Mouse (Mus musculus): ENCODE measurements at regions not wholly inside any gene's neighbourhood (a gene's known extent, or its start where the extent isn't known, plus 50 kb on each side); places are given as distances from the start of the nearest gene placed in this dataset.

DNA sequence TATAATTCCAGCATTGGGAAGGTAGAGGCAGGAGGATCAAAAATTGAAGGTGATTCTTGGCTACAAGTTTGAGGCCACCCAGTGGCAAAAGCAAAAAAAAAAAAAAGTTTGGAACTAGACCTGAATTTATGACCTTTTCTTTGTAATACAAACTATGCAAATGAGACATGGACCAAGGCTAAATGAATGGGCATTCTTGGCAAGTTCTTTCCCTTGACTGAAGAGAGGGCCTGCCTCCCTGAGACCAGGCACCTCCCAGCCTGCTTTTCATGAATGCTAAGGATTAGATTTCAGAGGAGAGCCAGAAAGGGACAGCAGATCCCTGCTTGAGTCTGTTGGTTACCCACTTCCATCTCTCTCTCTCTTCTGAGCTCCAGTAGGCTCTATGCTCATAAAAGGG, 97.8 kb upstream of the Arntl start:
- no peak for ATAC-seq (ENCODE audit: poor library complexity, severe bottlenecking)

DNA sequence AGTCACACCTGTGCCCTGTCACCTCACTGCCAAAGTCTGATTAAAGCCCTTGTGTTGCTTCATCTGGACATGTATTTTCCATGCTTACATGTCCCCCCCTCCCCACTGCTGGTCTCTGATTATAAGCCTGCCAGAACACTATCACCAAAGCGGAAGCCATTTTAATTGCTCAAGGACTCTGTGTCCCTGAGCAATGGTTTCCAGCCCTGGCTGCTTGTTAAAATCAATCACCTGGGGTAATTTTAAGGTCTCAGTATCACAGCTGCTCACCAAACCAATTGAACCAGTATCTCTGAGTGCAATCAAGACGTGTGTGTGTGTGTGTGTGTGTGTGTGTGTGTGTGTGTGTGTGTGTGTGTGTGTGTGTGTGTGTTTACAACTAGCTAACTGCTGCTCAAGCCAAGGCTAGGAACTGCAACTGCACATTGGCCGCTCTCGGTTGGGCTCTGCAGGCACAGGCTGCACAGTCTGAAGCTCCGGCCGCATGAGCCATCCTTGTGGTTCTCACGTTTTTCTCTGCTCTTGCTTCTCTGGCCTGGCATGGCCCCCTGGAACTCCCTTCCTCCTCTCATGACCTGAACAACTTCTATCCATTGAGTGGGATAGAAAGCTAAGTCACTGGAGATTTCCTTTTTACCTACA, 96.3 kb upstream of the Arntl start:
- ATAC-seq (ENCODE audit: poor library complexity, severe bottlenecking), result no peak

DNA sequence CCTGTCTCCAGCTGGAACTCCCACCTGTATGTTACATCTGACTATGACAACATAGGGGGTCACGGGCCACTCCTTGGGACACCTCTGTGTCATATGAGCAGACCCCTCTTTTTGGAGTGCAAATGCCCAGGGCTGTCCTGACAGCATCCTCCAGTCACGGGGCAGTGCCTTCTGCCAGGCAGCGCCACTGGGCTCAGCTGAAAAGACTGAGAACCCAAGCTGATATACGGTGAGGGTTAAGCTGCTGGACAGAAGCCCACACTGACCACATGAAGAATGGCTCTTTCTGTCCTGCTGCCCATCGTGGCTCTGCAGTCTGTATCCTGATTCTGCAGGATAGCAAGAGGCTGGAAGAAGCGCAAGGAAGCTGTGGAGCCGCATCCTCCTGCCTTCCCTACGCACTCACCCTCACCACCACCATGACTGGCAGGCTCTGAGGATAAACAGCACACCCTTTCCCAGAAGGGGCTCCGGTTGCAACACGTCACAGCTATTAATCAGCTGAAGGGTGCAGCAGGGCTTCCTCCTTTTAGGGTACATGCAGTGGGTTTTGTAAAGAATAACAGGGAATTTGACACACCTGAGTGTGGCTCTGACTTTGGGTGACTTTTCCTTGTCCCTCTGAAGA, 93.9 kb upstream of the Arntl start:
- ATAC-seq (ENCODE audit: poor library complexity, severe bottlenecking), result no peak

DNA sequence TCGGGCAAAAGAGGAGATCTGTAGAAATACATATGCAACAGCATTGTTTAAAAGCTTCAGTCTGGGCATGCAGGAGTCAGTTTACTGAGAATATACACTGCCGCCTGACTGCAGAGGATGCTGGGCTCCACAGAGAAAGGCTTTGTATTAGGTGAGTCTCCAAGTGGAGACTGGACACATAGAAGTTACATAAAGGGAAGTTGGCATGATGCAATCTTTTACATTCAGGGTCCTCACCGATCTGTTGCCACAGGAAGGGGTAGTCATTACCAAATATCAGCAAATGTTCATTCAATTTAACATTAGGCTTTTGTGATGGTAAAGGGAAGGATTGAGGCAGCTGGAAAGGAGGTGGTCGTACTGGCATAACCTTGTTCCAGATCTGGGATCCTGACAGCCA, 89.7 kb upstream of the Arntl start:
- peak; percentile 74 for ATAC-seq (ENCODE audit: poor library complexity, severe bottlenecking)

DNA sequence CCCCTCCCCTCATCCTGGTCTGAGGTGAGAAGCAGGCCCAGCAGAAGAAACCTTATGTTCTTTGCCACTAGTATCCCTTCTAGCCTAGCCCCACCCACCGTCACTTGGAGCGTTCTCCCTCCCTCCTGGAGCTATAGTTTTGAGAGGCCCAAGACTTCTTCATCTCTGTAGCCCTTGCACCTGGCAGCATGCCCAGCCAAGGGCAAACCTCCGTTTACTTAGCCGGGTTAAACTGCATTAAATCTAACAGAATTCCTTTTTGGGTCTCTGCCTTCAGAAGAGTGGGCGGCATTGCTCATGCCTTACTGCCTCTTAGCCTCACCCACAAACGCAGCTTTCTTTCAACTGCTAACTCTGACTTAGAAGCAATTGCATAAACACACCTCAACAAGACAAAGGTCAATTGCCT, 85.3 kb upstream of the Arntl start:
- no peak for ATAC-seq (ENCODE audit: poor library complexity, severe bottlenecking)

DNA sequence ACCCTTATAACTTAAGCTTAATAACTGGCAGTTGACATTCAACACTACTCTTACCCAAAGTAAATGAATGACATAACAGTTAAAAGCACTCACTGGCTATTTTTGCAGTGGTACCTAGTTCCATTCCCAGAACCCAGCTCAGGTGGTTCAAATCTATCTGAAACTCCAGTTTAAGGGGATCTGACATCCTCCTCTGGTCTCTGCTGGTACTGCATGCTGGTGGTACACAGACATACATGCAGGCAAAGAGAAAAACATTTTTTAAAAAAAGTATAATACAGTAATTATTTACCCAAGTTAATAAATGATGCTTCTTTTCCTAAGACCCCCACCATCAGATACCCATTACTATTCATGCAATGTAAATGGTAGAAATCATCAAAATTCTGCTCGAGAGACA, 81.3 kb upstream of the Arntl start:
- ATAC-seq (ENCODE audit: poor library complexity, severe bottlenecking), result no peak

DNA sequence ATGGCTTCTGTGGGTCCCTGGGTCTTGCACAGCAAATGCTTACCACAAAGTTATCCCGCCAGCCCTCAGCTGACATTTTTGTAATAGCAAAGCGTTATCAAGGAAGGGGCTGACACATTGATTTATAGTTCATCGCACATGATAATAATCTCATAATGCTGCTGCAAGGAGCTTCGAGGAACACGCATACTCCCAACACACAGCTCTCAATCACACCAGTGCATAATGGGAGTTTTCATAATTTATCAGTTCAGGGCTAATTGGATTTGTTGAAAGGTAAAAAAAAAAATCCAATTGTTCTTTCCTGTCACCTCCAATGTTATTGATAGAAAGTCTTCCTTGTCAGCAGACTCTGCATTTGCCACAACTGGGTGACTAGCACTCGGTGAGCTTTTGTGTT, 76.7 kb upstream of the Arntl start:
- ATAC-seq (ENCODE audit: poor library complexity, severe bottlenecking), result no peak

DNA sequence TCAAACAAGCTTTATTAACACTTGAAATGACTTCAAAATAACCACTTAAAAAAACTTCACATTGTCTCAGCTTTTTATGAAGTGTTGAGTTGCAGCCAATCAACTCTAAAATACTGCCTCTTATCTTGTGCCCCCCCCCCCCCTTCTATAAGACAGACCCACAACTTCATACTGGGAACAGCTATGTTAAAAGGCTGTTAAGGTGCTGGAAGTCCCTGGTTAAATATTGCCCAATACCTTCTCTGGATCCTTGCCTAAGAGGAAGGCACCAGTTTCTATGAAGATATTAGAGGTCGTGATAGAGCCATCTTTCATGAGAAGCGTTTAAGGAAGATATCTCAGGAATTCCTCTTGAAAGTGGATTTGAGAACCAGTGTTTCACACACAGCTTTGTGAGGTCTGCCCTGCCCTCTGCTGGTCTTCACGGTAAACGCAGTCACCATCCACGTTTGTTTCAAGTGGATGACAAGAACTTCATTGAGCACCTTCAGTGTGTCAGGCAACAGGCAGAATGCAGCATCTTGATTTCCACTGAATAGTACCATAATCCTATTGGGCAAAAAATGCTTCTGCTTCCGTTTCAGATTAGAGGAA, 75.2 kb upstream of the Arntl start:
- peak; percentile 87 for ATAC-seq (ENCODE audit: poor library complexity, severe bottlenecking)

DNA sequence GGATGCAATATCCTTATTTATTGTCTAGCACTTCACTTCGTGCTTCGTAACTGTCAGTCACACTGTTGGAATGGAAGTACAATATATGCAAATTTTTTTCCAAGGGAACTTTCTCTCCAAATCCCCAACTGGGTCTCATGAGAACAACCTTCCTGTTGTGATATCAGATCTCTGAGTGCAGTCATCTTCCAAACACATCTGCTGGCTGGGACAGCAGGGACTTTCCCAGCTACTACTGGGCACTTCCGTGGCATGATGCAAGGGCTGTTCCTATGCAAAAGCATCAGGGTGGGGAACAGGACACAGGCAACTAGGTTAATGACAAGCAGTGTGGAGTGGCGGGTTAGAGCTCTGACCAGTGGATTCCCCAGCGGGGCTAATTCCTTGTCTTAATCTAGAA, 73.4 kb upstream of the Arntl start:
- no peak for ATAC-seq (ENCODE audit: poor library complexity, severe bottlenecking)

DNA sequence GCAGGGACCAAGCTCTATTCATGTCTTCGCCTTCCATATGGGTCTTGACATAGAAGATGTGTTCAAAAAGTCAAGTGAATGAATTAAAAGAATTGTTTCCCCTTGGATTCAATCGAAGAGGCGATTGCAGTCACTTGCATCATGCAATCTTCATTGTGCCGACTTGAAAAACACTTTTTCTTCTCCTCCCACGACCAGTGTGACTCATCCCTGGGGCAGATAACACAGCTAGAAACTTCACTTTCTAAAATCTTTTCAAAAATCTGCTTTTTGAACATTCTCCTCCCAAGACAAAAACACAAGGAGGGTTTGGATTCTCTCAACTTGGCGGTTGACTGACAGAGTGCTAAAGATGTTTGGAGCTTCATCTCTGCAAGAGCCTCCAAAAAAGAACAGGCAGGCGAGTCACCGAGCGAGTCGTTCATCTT, 67.2 kb upstream of the Arntl start:
- ATAC-seq (ENCODE audit: poor library complexity, severe bottlenecking), result no peak

DNA sequence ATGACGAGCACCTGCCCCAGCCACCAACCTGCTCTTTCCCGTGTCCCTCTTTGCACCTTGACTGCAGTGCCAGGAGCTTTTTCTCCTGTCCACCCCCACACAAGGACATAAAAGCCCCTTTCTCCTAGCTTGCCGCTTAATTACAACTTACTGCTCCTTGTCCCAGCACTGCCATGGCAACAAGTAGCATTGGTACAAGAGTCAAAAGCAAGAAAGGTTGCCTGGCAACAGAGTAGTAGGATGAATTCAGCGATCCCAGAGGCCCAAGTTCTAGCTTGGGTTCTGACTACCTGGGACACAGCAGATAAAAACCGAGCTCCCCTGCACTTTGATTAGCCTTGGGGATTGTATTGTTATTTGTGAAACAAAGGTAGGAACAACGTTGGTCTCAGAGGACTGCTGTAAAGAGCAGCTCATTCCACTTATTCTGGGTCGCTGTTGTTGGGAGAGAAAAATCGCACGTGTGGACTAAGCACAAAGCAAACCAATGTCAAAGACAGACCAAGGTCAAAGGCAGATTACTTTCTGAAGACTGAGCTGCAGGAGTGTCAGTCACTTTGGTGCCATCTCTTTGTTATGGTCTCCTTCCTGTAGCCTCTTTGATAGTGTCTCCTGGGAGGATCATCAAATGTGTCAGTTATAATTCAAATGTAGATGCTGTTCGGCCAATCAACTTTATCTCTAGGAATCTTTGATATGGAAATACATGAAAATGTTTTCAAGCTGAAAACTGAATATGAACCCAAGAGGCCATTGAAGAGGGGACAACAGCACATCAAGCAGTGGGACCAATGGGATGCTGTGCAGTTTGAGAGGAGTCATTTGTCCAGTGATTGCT, 65.2 kb upstream of the Arntl start:
- ATAC-seq (ENCODE audit: poor library complexity, severe bottlenecking), result no peak

DNA sequence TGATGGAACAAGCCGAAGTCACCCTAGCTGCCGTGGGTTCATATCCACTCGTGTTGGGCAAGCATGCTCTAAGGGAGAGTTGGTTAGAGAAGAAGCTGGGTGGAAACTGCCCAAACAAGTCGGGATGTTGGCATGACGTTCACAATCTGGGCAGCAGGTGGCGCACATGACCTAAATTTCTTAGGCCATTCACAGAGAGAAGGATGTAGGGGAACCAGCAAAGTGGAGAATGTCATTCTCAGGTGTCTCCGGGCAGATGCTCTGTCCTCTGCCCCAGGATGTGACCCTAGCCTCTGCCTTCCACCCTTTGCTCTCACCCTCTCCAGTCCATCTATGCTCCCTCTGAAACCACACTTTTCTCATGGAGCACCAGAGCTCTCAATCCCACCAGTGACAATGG, 63.7 kb upstream of the Arntl start:
- ATAC-seq (ENCODE audit: poor library complexity, severe bottlenecking), result peak; percentile 89

DNA sequence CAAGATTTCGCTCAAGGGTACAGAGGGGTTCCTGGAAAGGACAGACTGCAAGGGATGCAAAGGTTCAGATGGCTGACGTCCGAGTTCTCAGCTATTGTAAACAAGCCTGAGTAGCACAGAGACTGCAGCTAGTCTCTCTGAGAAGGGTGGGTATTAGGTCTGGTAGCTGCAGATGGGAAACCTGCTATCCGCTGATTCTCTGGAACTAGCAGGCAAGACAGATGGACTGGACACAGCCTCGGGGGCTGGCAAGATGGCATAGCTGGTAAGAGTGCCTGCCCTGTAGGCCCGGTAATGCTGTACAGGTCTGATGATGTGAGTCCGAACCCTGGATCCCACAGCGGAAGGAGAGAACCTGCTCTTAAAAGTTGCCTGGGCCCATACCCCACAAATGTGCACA, 62.2 kb upstream of the Arntl start:
- ATAC-seq (ENCODE audit: poor library complexity, severe bottlenecking), result no peak

DNA sequence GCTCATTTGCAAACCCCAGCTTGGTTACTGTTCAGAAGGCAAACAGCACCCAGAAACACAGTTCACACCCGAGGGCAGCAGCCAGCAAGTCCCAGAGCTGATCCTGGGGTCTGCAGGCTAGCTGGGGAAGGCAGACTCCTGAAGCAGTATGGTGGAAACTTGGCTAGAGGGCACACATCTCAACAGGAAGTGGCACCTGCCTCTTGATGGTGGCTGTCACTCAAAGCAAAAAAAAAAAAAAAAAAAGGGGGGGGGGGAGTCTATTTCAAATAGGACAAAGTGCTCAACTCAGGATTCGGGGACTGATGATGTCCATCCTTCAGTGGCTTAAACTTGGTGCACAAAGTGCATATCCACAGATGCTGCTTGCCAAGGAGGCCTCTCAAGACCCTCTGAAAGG, 61.2 kb upstream of the Arntl start:
- ATAC-seq (ENCODE audit: poor library complexity, severe bottlenecking), result no peak

DNA sequence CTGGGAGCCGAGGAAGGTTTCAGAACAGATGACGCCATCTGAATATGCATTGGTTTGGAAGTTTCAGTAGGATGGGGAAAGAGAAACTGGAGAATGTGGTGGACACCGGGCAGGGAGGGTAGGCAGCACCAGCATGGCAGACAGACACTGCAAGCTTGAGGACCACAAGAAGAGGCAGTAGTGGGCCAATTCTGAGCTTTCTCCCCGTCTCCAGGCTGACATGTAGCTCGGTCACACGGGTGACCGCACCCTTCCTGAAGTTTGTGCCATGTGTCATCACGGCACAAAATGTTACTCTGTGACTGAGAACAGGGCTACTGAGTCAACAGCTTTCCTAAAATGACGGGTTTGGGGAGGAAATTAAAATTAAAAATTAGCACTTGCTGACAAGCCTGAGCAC, 60.7 kb upstream of the Arntl start:
- ATAC-seq (ENCODE audit: poor library complexity, severe bottlenecking), result no peak

DNA sequence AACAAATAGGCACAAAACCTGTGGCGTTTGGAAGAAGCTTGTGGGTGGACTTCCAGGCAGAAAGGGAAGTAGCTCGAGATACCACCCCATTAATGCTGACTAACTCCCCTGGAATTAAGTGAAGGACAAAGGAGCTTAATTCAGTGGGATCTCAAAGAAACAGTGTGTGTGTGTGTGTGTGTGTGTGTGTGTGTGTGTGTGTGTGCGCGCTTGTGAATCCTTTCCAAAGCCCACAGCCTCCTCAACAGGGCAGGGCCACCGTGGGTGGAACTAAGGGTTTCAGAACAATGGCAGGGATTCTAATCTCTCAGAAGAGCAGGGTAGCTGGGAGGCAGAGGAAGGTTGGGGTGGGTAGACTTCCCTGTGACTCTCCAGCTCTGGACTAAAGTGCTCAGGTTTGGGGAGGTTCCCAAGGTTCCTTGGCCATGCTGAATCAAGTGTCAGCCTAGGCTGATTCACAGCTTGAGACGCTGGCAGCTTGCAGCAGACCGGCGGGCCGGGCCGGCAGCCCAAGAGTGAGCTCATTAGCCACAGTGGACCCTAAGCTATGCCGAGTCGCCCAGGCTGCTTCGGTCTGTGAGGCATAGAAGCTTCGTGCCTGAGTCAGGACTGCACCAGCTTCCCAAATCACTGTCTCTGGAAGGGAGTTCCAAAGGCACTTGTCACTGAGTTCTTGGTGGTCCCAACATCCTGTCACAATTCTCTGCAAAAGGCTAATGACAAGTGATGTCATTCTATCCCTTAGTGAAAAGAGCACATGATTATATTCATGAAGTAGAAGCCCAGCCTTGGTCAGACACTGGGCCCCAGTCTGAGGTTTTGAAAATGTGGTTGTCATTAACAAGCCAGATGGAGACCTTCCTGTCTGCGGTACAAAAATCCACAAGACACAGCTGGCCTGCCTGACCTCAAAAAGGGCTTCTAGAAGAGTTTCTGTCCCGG, 59.6 kb upstream of the Arntl start:
- ATAC-seq (ENCODE audit: poor library complexity, severe bottlenecking), result no peak

DNA sequence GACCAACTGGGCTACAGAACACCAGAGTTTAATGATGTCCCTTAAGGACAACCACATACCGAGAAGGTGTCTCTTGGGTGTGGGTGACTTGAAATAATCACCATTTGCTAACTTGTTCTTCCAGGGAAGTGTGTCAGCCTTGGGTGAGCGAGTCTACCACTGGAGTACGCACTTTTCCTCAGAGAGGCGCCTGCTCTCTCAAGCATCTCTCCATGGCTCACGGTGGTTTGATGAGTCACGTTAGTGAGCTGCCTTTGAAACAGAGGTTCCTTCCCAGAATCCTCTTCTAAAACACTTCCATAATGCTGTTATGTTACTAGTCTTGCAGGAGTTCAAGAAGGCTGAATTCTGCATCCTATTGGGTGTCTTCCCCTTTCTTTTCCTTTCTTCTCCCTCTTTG, 58.6 kb upstream of the Arntl start:
- ATAC-seq (ENCODE audit: poor library complexity, severe bottlenecking), result no peak

DNA sequence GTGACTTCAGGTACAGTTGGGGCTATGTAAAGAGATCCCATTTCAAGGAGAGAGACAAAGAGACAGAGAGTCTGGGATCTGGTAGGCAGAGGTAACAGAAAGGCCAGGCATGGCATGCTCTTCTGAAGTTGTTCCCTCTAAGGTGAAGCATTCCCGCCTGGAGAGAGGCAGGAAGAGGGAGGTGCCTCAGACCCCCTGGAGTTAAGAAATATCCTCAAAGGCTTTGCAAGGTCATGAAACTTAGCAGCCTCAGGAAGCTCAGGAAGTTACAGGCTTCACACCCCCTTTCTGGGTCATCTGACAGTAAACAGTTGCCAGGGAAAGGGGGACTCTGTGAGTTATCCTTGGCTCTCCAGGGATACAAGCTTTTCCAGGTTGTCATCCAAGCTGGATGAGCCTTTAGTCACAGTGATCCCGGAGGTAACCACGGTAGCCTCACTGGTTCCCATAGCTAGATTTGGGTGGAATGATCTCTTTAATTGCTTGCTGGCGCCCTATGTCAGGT, 57.2 kb upstream of the Arntl start:
- no peak for ATAC-seq (ENCODE audit: poor library complexity, severe bottlenecking)

DNA sequence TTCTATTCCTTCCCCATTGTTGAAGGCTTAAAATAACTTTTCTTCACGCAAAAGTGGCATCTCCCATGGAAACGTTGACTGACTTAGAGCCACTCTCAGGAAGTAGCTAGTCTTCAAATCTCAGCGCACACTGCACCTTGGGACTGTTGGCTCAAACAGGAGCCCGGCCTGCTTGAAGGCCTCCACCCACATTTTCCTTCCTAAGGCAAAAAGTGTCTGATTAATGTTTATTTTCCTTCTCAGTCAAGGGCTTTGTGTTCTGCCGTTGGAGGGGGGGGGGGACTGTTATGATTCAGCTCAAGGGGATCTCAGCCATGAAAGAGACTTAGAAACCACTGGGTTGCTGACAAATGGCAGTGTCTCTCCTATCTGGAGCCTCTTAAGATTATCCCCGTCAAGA, 56.5 kb upstream of the Arntl start:
- ATAC-seq (ENCODE audit: poor library complexity, severe bottlenecking), result no peak

DNA sequence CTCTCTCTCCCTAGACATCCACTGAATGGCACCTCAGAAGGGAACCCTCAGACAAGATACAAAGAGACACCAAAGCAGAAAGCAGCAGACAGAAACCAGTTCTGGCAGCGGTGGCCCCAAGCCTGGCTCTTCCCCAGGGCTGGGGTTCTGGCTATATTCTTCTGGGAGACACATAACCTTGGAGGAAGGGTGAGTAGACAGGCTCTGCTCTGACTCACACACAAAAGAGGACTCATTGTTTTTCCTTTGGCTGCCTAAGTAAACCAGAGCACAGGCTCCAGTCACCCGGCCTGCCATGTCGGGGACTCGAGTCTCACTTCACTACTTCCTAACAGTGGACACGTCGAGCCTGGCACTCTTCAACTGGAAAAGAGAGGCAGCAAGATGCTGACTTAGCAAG, 55.8 kb upstream of the Arntl start:
- no peak for ATAC-seq (ENCODE audit: poor library complexity, severe bottlenecking)

DNA sequence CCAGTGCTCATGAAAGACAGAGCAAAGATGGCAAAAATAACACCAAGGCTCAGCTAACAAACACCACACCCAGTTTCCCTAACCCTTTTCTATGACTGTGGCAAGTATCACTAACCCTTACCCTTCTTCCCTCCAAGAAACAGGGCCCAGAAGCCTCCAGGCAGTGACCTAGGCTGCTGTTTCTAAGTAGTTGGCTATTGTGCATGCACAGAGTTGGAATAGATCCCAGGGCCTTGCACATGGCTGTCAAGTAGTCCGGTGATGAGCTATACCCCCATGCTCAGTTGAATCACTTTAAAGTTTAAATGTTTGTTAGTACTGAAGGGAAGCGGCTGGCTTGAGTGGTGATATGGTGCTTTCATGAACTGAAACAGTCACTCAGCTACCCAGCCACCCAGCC, 53.9 kb upstream of the Arntl start:
- no peak for ATAC-seq (ENCODE audit: poor library complexity, severe bottlenecking)
